Mouse (Mus musculus) liver, embryonic 16.5 days (tissue): Measurements from ENCODE around the gene Flt3. TPM values are rescaled to one million over a fixed set of nuclear protein-coding genes. Genes with fewer than 3 reads are reported as not detected.
A peak's percentile ranks its signal among the peaks of the same experiment; 100 is the strongest.

Source experiments
- ATAC-seq: fragments of 200-750 bp; cut with Nextera tagmentation; 2 replicates; pipeline ENCODE4 v1.8.0; 2017; ENCODE audit warnings: low read depth, mild to moderate bottlenecking, moderate number of reproducible peaks, moderate library complexity
- H3K27ac ChIP-seq: fragments of 300-500 bp; sonication (generic); 2 replicates; pipeline ENCODE4 v1.5.1; 2014; ENCODE audit warnings: mild to moderate bottlenecking, low read length
- H3K27me3 ChIP-seq: fragments of 300-500 bp; sonication (generic); 2 replicates; pipeline ENCODE4 v1.6.1; 2014; ENCODE audit warnings: low read depth, low read length, mixed read lengths; ENCODE audit not compliant: control insufficient read depth, insufficient read depth
- H3K36me3 ChIP-seq: fragments of 300-500 bp; sonication (generic); 2 replicates; pipeline ENCODE4 v1.6.1; 2014; ENCODE audit warnings: mild to moderate bottlenecking; ENCODE audit not compliant: control insufficient read depth, insufficient read depth
- H3K4me1 ChIP-seq: fragments of 300-500 bp; sonication (generic); 2 replicates; pipeline ENCODE4 v1.6.1; 2014; ENCODE audit warnings: low read depth, low read length, mixed read lengths; ENCODE audit not compliant: control insufficient read depth
- H3K4me2 ChIP-seq: fragments of 300-500 bp; sonication (generic); 2 replicates; pipeline ENCODE4 v1.6.1; 2014; ENCODE audit warnings: low read depth, low read length, mixed read lengths
- H3K4me3 ChIP-seq: fragments of 300-500 bp; sonication (generic); 2 replicates; pipeline ENCODE4 v1.5.1; 2014; ENCODE audit warnings: low read depth, mild to moderate bottlenecking, low read length
- H3K9ac ChIP-seq: fragments of 300-500 bp; sonication (generic); 2 replicates; pipeline ENCODE4 v1.6.1; 2014; ENCODE audit warnings: low read depth, low read length
- H3K9me3 ChIP-seq: fragments of 300-500 bp; sonication (generic); replicated peaks from 2 replicates; pipeline ENCODE4 v1.6.1; 2016; ENCODE audit warnings: low read length; ENCODE audit not compliant: control insufficient read depth
- WGBS: fragments of 180-500 bp; shearing (Covaris S2); extraction: QIAGEN DNeasy Blood & Tissue Kit; methylation state at CpG from one replicate; pipeline ENCODE4 v1.1.7; 2014; ENCODE audit not compliant: insufficient replicate concordance; 5-methylcytosine and 5-hydroxymethylcytosine counted together
- polyA plus RNA-seq: library from polyadenylated mRNA; unstranded; fragments of >200 nt; fragmentation: Nextera tagmentation; extraction: Ambion mirVana; gene quantifications from 2 replicates; pipeline ENCODE4 v1.2.1, GENCODE M21; 2015

Gene Flt3
- polyA plus RNA-seq, 1 experiment from 2014 or later, result 1.6 TPM

GRCm38 (mm10) chr5:147395050-147395449 lies 5.2 kb downstream of the Flt3 start:
- H3K27ac ChIP-seq, result no peak overlapping the region
- H3K9ac ChIP-seq, result no peak overlapping the region
- 41% methylated on average over 1 of the region's 1 CpGs for WGBS
- no peaks in the 10 kb centered on the region for H3K9me3 ChIP-seq
- ATAC-seq, result no peak
- no peaks in the 10 kb centered on the region for H3K36me3 ChIP-seq
- no peak overlapping the region for H3K4me3 ChIP-seq
- H3K4me2 ChIP-seq, result no peak overlapping the region
- peaks cover 18% of the 10 kb centered on the region for H3K27me3 ChIP-seq
- no peaks in the 10 kb centered on the region; the same call in 1 of the 2 replicates for H3K4me1 ChIP-seq

- no peak for ATAC-seq
- no peaks in the 10 kb centered on the region for H3K36me3 ChIP-seq
- 28% methylated on average over 12 of the region's 12 CpGs for WGBS
- no peak overlapping the region for H3K9ac ChIP-seq
- peaks cover 14% of the 10 kb centered on the region for H3K4me1 ChIP-seq
- H3K27me3 ChIP-seq, result no peaks in the 10 kb centered on the region; the same call in 1 of the 2 replicates
- no peaks in the 10 kb centered on the region for H3K9me3 ChIP-seq
- no peak overlapping the region for H3K4me2 ChIP-seq
- no peak overlapping the region for H3K4me3 ChIP-seq
- H3K27ac ChIP-seq, result no peak overlapping the region
These were observed 7.5 kb downstream of the Flt3 start for GRCm38 (mm10) chr5:147392667-147393213.

- Histone ChIP-seq H3K9ac (no peak overlapping the region), H3K4me2 (no peak overlapping the region), H3K27me3 (no peaks in the 10 kb centered on the region), H3K27ac (no peak overlapping the region), H3K9me3 (no peaks in the 10 kb centered on the region), H3K36me3 (no peaks in the 10 kb centered on the region), H3K4me3 (no peak overlapping the region), H3K4me1 (peaks cover 14% of the 10 kb centered on the region)
- 30% methylated on average over 2 of the region's 2 CpGs for WGBS
- no peak for ATAC-seq
These were observed 9.5 kb downstream of the Flt3 start for GRCm38 (mm10) chr5:147390772-147391171.

- Histone ChIP-seq H3K4me3 (no peak overlapping the region), H3K27ac (no peak overlapping the region)
These were observed 11.2 kb downstream of the Flt3 start for GRCm38 (mm10) chr5:147389052-147389451.

GRCm38 (mm10) chr5:147388376-147389008 lies 11.8 kb downstream of the Flt3 start:
- WGBS, result 30% methylated on average over 9 of the region's 9 CpGs
- no peak overlapping the region for H3K9ac ChIP-seq
- no peak overlapping the region for H3K27ac ChIP-seq
- peak overlapping the region; percentile 22; the same call in 1 of the 2 replicates for H3K4me2 ChIP-seq
- ATAC-seq, result peak; percentile 80
- no peaks in the 10 kb centered on the region for H3K27me3 ChIP-seq
- H3K9me3 ChIP-seq, result no peaks in the 10 kb centered on the region
- H3K4me3 ChIP-seq, result no peak overlapping the region
- H3K4me1 ChIP-seq, result peaks cover 14% of the 10 kb centered on the region
- no peaks in the 10 kb centered on the region for H3K36me3 ChIP-seq

More at GRCm38 (mm10) chr5:147389052-147389451, 11.2 kb downstream of the Flt3 start:
- H3K27me3 ChIP-seq, result no peaks in the 10 kb centered on the region
- H3K4me1 ChIP-seq, result peaks cover 14% of the 10 kb centered on the region
- no peaks in the 10 kb centered on the region for H3K9me3 ChIP-seq
- H3K36me3 ChIP-seq, result no peaks in the 10 kb centered on the region
- WGBS, result 48% methylated on average over 5 of the region's 5 CpGs
- H3K4me2 ChIP-seq, result peak overlapping the region; percentile 22; the same call in 1 of the 2 replicates
- ATAC-seq, result no peak
- H3K9ac ChIP-seq, result no peak overlapping the region

GRCm38 (mm10) chr5:147386865-147387264 lies 13.4 kb downstream of the Flt3 start:
- Histone ChIP-seq H3K36me3 (no peaks in the 10 kb centered on the region), H3K4me2 (no peak overlapping the region), H3K9ac (no peak overlapping the region), H3K27me3 (no peaks in the 10 kb centered on the region), H3K4me1 (peaks cover 14% of the 10 kb centered on the region), H3K9me3 (no peaks in the 10 kb centered on the region), H3K27ac (no peak overlapping the region), H3K4me3 (no peak overlapping the region)
- no peak for ATAC-seq
- 64% methylated on average over 13 of the region's 13 CpGs for WGBS

GRCm38 (mm10) chr5:147381396-147381795 lies 18.9 kb downstream of the Flt3 start:
- ATAC-seq, result no peak

GRCm38 (mm10) chr5:147379481-147379880 lies 20.8 kb downstream of the Flt3 start:
- H3K27ac ChIP-seq, result no peak overlapping the region
- 60% methylated on average over 3 of the region's 3 CpGs for WGBS
- H3K4me1 ChIP-seq, result no peaks in the 10 kb centered on the region
- H3K4me2 ChIP-seq, result no peak overlapping the region
- H3K36me3 ChIP-seq, result no peaks in the 10 kb centered on the region
- H3K27me3 ChIP-seq, result no peaks in the 10 kb centered on the region
- no peaks in the 10 kb centered on the region for H3K9me3 ChIP-seq
- ATAC-seq, result no peak
- H3K4me3 ChIP-seq, result no peak overlapping the region
- H3K9ac ChIP-seq, result no peak overlapping the region

More at GRCm38 (mm10) chr5:147381396-147381795, 18.9 kb downstream of the Flt3 start:
- H3K9ac ChIP-seq, result no peak overlapping the region
- H3K4me1 ChIP-seq, result no peaks in the 10 kb centered on the region
- no peaks in the 10 kb centered on the region for H3K36me3 ChIP-seq
- WGBS, result 69% methylated on average over 10 of the region's 10 CpGs
- H3K4me2 ChIP-seq, result no peak overlapping the region
- H3K27ac ChIP-seq, result no peak overlapping the region
- no peaks in the 10 kb centered on the region for H3K27me3 ChIP-seq
- H3K4me3 ChIP-seq, result no peak overlapping the region
- no peaks in the 10 kb centered on the region for H3K9me3 ChIP-seq

GRCm38 (mm10) chr5:147370276-147370675 lies 30.0 kb downstream of the Flt3 start:
- Histone ChIP-seq H3K9ac (no peak overlapping the region), H3K27ac (no peak overlapping the region), H3K4me1 (no peaks in the 10 kb centered on the region), H3K36me3 (no peaks in the 10 kb centered on the region), H3K4me2 (no peak overlapping the region), H3K9me3 (no peaks in the 10 kb centered on the region), H3K4me3 (no peak overlapping the region), H3K27me3 (no peaks in the 10 kb centered on the region)
- no peak for ATAC-seq
- 69% methylated on average over 8 of the region's 8 CpGs for WGBS
